Mouse (Mus musculus) G1E-ER4 (cell line): ENCODE data around the gene Gmpr. TPM values are rescaled to one million over a fixed set of nuclear protein-coding genes. Genes with fewer than 3 reads are reported as not detected.

Experiments
- GATA1 ChIP-seq: IDR thresholded peaks from one replicate; pipeline ENCODE4 v1.8.0; 2012; ENCODE audit warnings: low read length, inconsistent platforms
- polyA plus RNA-seq: library from polyadenylated mRNA; stranded (reverse); fragments of >175 nt; gene quantifications from 2 replicates; pipeline ENCODE4 v1.2.3, GENCODE M21; 2012

The Gmpr gene
- polyA plus RNA-seq, 1 experiment = 506 TPM

GRCm38 (mm10) chr13:45560543-45560942, 53.3 kb downstream of the Gmpr start:
- no peak for TF ChIP-seq GATA1

GRCm38 (mm10) chr13:45562011-45562410, 54.8 kb downstream of the Gmpr start:
- no peak for TF ChIP-seq GATA1

GRCm38 (mm10) chr13:45564946-45565345, 57.7 kb downstream of the Gmpr start:
- TF ChIP-seq GATA1 = no peak

- no peak for TF ChIP-seq GATA1
These were observed 62.7 kb downstream of the Gmpr start for GRCm38 (mm10) chr13:45569932-45570331.

- no peak for TF ChIP-seq GATA1
These were observed 64.6 kb downstream of the Gmpr start for GRCm38 (mm10) chr13:45571795-45572262.

- no peak for TF ChIP-seq GATA1
These were observed 65.5 kb downstream of the Gmpr start for GRCm38 (mm10) chr13:45572768-45573167.

- TF ChIP-seq GATA1 = no peak
These were observed 68.9 kb downstream of the Gmpr start for GRCm38 (mm10) chr13:45576185-45576584.

GRCm38 (mm10) chr13:45577366-45577765, 70.1 kb downstream of the Gmpr start:
- TF ChIP-seq GATA1 = no peak

- no peak for TF ChIP-seq GATA1
These were observed 70.5 kb downstream of the Gmpr start for GRCm38 (mm10) chr13:45577784-45578183.

GRCm38 (mm10) chr13:45579751-45580150, 72.5 kb downstream of the Gmpr start:
- TF ChIP-seq GATA1 = no peak

- TF ChIP-seq GATA1 = no peak
These were observed 75.0 kb downstream of the Gmpr start for GRCm38 (mm10) chr13:45582294-45582693.

- TF ChIP-seq GATA1 = no peak
These were observed 75.8 kb downstream of the Gmpr start for GRCm38 (mm10) chr13:45583061-45583460.

- TF ChIP-seq GATA1 = no peak
These were observed 83.7 kb downstream of the Gmpr start for GRCm38 (mm10) chr13:45590898-45591297.

- TF ChIP-seq GATA1 = no peak
These were observed 86.7 kb downstream of the Gmpr start for GRCm38 (mm10) chr13:45593914-45594313.

GRCm38 (mm10) chr13:45595416-45595815, 88.2 kb downstream of the Gmpr start:
- TF ChIP-seq GATA1 = no peak

- no peak for TF ChIP-seq GATA1
These were observed 92.6 kb downstream of the Gmpr start for GRCm38 (mm10) chr13:45599831-45600230.

GRCm38 (mm10) chr13:45600443-45600842, 93.2 kb downstream of the Gmpr start:
- TF ChIP-seq GATA1 = no peak

Other genes with a start within 250 kb of the Gmpr start
- gene Mylip, start 117.7 kb upstream of the Gmpr start, polyA plus RNA-seq = 0.25 and 0.43 TPM in 2 replicates